Mouse (Mus musculus) C2C12 (cell line): ENCODE data around the gene Tmem213.

Source experiments
- CTCF ChIP-seq: IDR thresholded peaks from one replicate; pipeline ENCODE4 v1.5.1; 2011; ENCODE audit not compliant: control insufficient read depth, insufficient read depth, insufficient read length
- FOSL1 ChIP-seq: IDR thresholded peaks from one replicate; pipeline ENCODE4 v1.8.0; 2011; ENCODE audit warnings: mild to moderate bottlenecking, low read length; ENCODE audit not compliant: poor library complexity, insufficient read depth, severe bottlenecking
- MAX ChIP-seq: IDR thresholded peaks from one replicate; pipeline ENCODE4 v1.6.1; 2011; ENCODE audit warnings: mild to moderate bottlenecking, control low read depth
- MYOD1 ChIP-seq: IDR thresholded peaks from one replicate; pipeline ENCODE4 v1.6.1; 2011; ENCODE audit warnings: low read depth; ENCODE audit not compliant: control insufficient read depth, insufficient read length
- MYOG ChIP-seq: IDR thresholded peaks from one replicate; pipeline ENCODE4 v1.6.1; 2011; ENCODE audit not compliant: control insufficient read depth, insufficient read length; ENCODE audit errors: extremely low read depth
- USF1 ChIP-seq: IDR thresholded peaks from one replicate; pipeline ENCODE4 v1.6.1; 2011; ENCODE audit warnings: low read depth, mild to moderate bottlenecking, control low read depth, moderate library complexity

DNA sequence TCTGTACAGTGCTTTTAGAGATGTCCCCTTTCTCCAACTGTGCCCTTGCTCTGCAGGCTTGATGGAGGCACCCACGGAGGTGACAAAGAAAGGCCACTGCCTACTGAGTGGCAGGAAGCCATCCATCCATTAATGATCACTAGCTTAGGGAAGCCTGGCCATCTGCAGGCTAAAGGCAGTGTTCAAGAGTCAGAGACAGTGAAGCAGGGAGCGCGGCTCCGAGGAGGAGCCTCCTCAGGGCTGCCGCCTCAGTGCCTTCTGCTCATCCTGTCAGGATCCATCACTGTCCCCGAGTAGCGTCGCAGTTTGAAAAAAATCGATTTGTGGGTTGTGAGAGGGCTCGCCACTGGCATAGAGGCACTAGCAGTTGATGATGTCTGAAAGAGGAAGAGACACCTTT lies 39.6 kb downstream of the Tmem213 start:
- TF ChIP-seq CTCF (no peak), MAX (no peak), FOSL1 (no peak), USF1 (no peak), MYOD1 (no peak), MYOG (no peak)
